Mouse (Mus musculus): ENCODE results near the gene Gramd1a. TPM values are rescaled to one million over a fixed set of nuclear protein-coding genes. Genes with fewer than 3 reads are reported as not detected.

Gene Gramd1a
- polyA plus RNA-seq (2016; fragmentation: Nextera tagmentation; extraction: Ambion mirVana) = 97.4 and 109 TPM in 2 replicates

- ATAC-seq (ENCODE audit: insufficient number of reproducible peaks, insufficient read depth, low FRiP score, low TSS enrichment) = no peak
- Histone ChIP-seq H3K9me3 (no peaks in the 10 kb centered on the region), H3K9ac (no peak within 1 kb of the TSS), H3K4me2 (replicated peaks) (0 out of 2 replicates have a peak within 1 kb of the TSS, but pooled peaks have one; percentile 17), H3K27me3 (no peaks in the 10 kb centered on the region), H3K27ac (peak within 1 kb of the TSS; percentile 63; the same call in 1 of the 2 replicates), H3K36me3 (no peaks in the 10 kb centered on the region), H3K4me1 (peaks cover 14% of the 10 kb centered on the region; the same call in 1 of the 2 replicates), H3K4me3 (no peak within 1 kb of the TSS)
- WGBS = 57% methylated on average over 5 of the region's 5 CpGs
Measured at GRCm38 (mm10) chr7:31155296-31156033, at the start of gene Gramd1a. Gramd1a (minus strand) TSS chr7:31155896.

- WGBS = 75% methylated on average over 3 of the region's 3 CpGs
- H3K36me3 ChIP-seq = no peaks in the 10 kb centered on the region
- H3K9me3 ChIP-seq = no peaks in the 10 kb centered on the region
- no peak overlapping the region for H3K9ac ChIP-seq
- H3K4me2 ChIP-seq (replicated peaks) = no peak overlapping the region
- no peak overlapping the region for H3K4me3 ChIP-seq
- no peak overlapping the region for H3K27ac ChIP-seq
- ATAC-seq (ENCODE audit: insufficient number of reproducible peaks, insufficient read depth, low FRiP score, low TSS enrichment) = no peak
- H3K4me1 ChIP-seq = no peaks in the 10 kb centered on the region
- no peaks in the 10 kb centered on the region for H3K27me3 ChIP-seq
Measured at GRCm38 (mm10) chr7:31195591-31196307, 40.1 kb upstream of the Gramd1a start.

GRCm38 (mm10) chr7:31184711-31185110 is 29.0 kb upstream of the Gramd1a start:
- Histone ChIP-seq H3K27ac (no peak overlapping the region), H3K36me3 (no peaks in the 10 kb centered on the region), H3K4me3 (no peak overlapping the region), H3K9ac (no peak overlapping the region), H3K4me2 (replicated peaks) (no peak overlapping the region), H3K27me3 (no peaks in the 10 kb centered on the region), H3K4me1 (no peaks in the 10 kb centered on the region), H3K9me3 (no peaks in the 10 kb centered on the region)
- ATAC-seq (ENCODE audit: insufficient number of reproducible peaks, insufficient read depth, low FRiP score, low TSS enrichment) = no peak
- WGBS = 79% methylated on average over 4 of the region's 4 CpGs

GRCm38 (mm10) chr7:31182863-31183262 is 27.2 kb upstream of the Gramd1a start:
- H3K27me3 ChIP-seq = no peaks in the 10 kb centered on the region
- H3K9ac ChIP-seq = no peak overlapping the region
- H3K4me2 ChIP-seq (replicated peaks) = no peak overlapping the region
- ATAC-seq (ENCODE audit: insufficient number of reproducible peaks, insufficient read depth, low FRiP score, low TSS enrichment) = no peak
- H3K36me3 ChIP-seq = no peaks in the 10 kb centered on the region
- H3K27ac ChIP-seq = no peak overlapping the region
- no peak overlapping the region for H3K4me3 ChIP-seq
- H3K9me3 ChIP-seq = no peaks in the 10 kb centered on the region
- no peaks in the 10 kb centered on the region for H3K4me1 ChIP-seq
- WGBS = 60% methylated on average over 2 of the region's 2 CpGs

- no peak overlapping the region for H3K4me3 ChIP-seq
- 33% methylated on average over 22 of the region's 22 CpGs for WGBS
- H3K27ac ChIP-seq = no peak overlapping the region
- H3K9ac ChIP-seq = no peak overlapping the region
- no peaks in the 10 kb centered on the region for H3K4me1 ChIP-seq
- H3K9me3 ChIP-seq = no peaks in the 10 kb centered on the region
- no peak for ATAC-seq (ENCODE audit: insufficient number of reproducible peaks, insufficient read depth, low FRiP score, low TSS enrichment)
- H3K4me2 ChIP-seq (replicated peaks) = peak overlapping the region; percentile 34
- H3K27me3 ChIP-seq = no peaks in the 10 kb centered on the region
- no peaks in the 10 kb centered on the region for H3K36me3 ChIP-seq
Measured at GRCm38 (mm10) chr7:31176886-31177763, 21.4 kb upstream of the Gramd1a start.

- Histone ChIP-seq H3K27me3 (no peaks in the 10 kb centered on the region), H3K4me1 (no peaks in the 10 kb centered on the region), H3K27ac (no peak overlapping the region), H3K9me3 (no peaks in the 10 kb centered on the region), H3K4me3 (no peak overlapping the region), H3K9ac (no peak overlapping the region), H3K4me2 (replicated peaks) (no peak overlapping the region), H3K36me3 (no peaks in the 10 kb centered on the region)
- WGBS = 80% methylated on average over 3 of the region's 3 CpGs
- no peak for ATAC-seq (ENCODE audit: insufficient number of reproducible peaks, insufficient read depth, low FRiP score, low TSS enrichment)
Measured at GRCm38 (mm10) chr7:31175096-31175495, 19.4 kb upstream of the Gramd1a start.

GRCm38 (mm10) chr7:31174466-31174865 is 18.8 kb upstream of the Gramd1a start:
- Histone ChIP-seq H3K9ac (no peak overlapping the region), H3K4me1 (no peaks in the 10 kb centered on the region), H3K4me2 (replicated peaks) (no peak overlapping the region), H3K4me3 (no peak overlapping the region), H3K36me3 (no peaks in the 10 kb centered on the region), H3K9me3 (no peaks in the 10 kb centered on the region), H3K27me3 (no peaks in the 10 kb centered on the region), H3K27ac (no peak overlapping the region)
- 73% methylated on average over 8 of the region's 8 CpGs for WGBS
- ATAC-seq (ENCODE audit: insufficient number of reproducible peaks, insufficient read depth, low FRiP score, low TSS enrichment) = no peak

- H3K9ac ChIP-seq = no peak overlapping the region
- no peaks in the 10 kb centered on the region for H3K4me1 ChIP-seq
- no peaks in the 10 kb centered on the region for H3K9me3 ChIP-seq
- H3K27ac ChIP-seq = no peak overlapping the region
- H3K27me3 ChIP-seq = no peaks in the 10 kb centered on the region
- ATAC-seq (ENCODE audit: insufficient number of reproducible peaks, insufficient read depth, low FRiP score, low TSS enrichment) = no peak
- WGBS = 16% methylated on average over 2 of the region's 2 CpGs
- H3K4me3 ChIP-seq = no peak overlapping the region
- H3K4me2 ChIP-seq (replicated peaks) = no peak overlapping the region
- H3K36me3 ChIP-seq = no peaks in the 10 kb centered on the region
Measured at GRCm38 (mm10) chr7:31172238-31172637, 16.5 kb upstream of the Gramd1a start.

GRCm38 (mm10) chr7:31170520-31170919 is 14.8 kb upstream of the Gramd1a start:
- Histone ChIP-seq H3K9me3 (0 out of 2 replicates have a peak, but pooled peaks cover 4% of the 10 kb centered on the region), H3K27ac (no peak overlapping the region), H3K9ac (no peak overlapping the region), H3K4me1 (no peaks in the 10 kb centered on the region), H3K36me3 (no peaks in the 10 kb centered on the region), H3K4me2 (replicated peaks) (no peak overlapping the region), H3K27me3 (no peaks in the 10 kb centered on the region), H3K4me3 (no peak overlapping the region)
- WGBS = 94% methylated on average over 9 of the region's 9 CpGs
- no peak for ATAC-seq (ENCODE audit: insufficient number of reproducible peaks, insufficient read depth, low FRiP score, low TSS enrichment)

- Histone ChIP-seq H3K9me3 (0 out of 2 replicates have a peak, but pooled peaks cover 4% of the 10 kb centered on the region), H3K4me1 (no peaks in the 10 kb centered on the region), H3K4me2 (replicated peaks) (no peak overlapping the region), H3K36me3 (no peaks in the 10 kb centered on the region), H3K9ac (no peak overlapping the region), H3K27me3 (no peaks in the 10 kb centered on the region), H3K4me3 (no peak overlapping the region), H3K27ac (no peak overlapping the region)
- ATAC-seq (ENCODE audit: insufficient number of reproducible peaks, insufficient read depth, low FRiP score, low TSS enrichment) = no peak
- WGBS = 56% methylated on average over 8 of the region's 8 CpGs
Measured at GRCm38 (mm10) chr7:31168412-31168811, 12.7 kb upstream of the Gramd1a start.

- H3K4me2 ChIP-seq (replicated peaks) = no peak overlapping the region
Measured at GRCm38 (mm10) chr7:31164748-31165147, 9.1 kb upstream of the Gramd1a start.

More at GRCm38 (mm10) chr7:31164748-31165147, 9.1 kb upstream of the Gramd1a start:
- Histone ChIP-seq H3K36me3 (no peaks in the 10 kb centered on the region), H3K9ac (no peak overlapping the region), H3K4me1 (no peaks in the 10 kb centered on the region), H3K9me3 (0 out of 2 replicates have a peak, but pooled peaks cover 4% of the 10 kb centered on the region), H3K4me3 (no peak overlapping the region), H3K27ac (no peak overlapping the region), H3K27me3 (no peaks in the 10 kb centered on the region)
- ATAC-seq (ENCODE audit: insufficient number of reproducible peaks, insufficient read depth, low FRiP score, low TSS enrichment) = no peak
- 68% methylated on average over 1 of the region's 1 CpGs for WGBS

All from embryonic facial prominence, embryonic 12.5 days (tissue).